Mouse (Mus musculus) heart, embryonic 16.5 days (tissue): Measurements from ENCODE around the gene AI661453. TPM values are rescaled to one million over a fixed set of nuclear protein-coding genes. Genes with fewer than 3 reads are reported as not detected.

Experiments
- ATAC-seq: fragments of 200-750 bp; cut with Nextera tagmentation; replicated peaks from 2 replicates; pipeline ENCODE4 v1.8.0; 2017; ENCODE audit warnings: moderate number of reproducible peaks; ENCODE audit not compliant: insufficient read depth, low FRiP score; ENCODE audit errors: extremely low read depth
- H3K27ac ChIP-seq: fragments of 300-500 bp; sonication (generic); 2 replicates; pipeline ENCODE4 v1.5.1; 2014; ENCODE audit warnings: mild to moderate bottlenecking, low read length, control low read depth, moderate library complexity
- H3K27me3 ChIP-seq: fragments of 300-500 bp; sonication (generic); 2 replicates; pipeline ENCODE4 v1.6.1; 2014; ENCODE audit warnings: low read length, mixed read lengths; ENCODE audit not compliant: control insufficient read depth, insufficient read depth
- H3K36me3 ChIP-seq: fragments of 300-500 bp; sonication (generic); 2 replicates; pipeline ENCODE4 v1.6.1; 2014; ENCODE audit not compliant: control insufficient read depth, insufficient read depth
- H3K4me1 ChIP-seq: fragments of 300-500 bp; sonication (generic); 2 replicates; pipeline ENCODE4 v1.6.1; 2014; ENCODE audit warnings: low read length, mixed read lengths; ENCODE audit not compliant: control insufficient read depth, insufficient read depth
- H3K4me2 ChIP-seq: fragments of 300-500 bp; sonication (generic); 2 replicates; pipeline ENCODE4 v1.6.1; 2014; ENCODE audit warnings: low read depth, mild to moderate bottlenecking, control low read depth, low read length
- H3K4me3 ChIP-seq: fragments of 300-500 bp; sonication (generic); 2 replicates; pipeline ENCODE4 v1.5.1; 2014; ENCODE audit warnings: mild to moderate bottlenecking, control low read depth, low read length
- H3K9ac ChIP-seq: fragments of 300-500 bp; sonication (generic); 2 replicates; pipeline ENCODE4 v1.6.1; 2014; ENCODE audit warnings: low read length, control low read depth
- H3K9me3 ChIP-seq: fragments of 300-500 bp; sonication (generic); replicated peaks from 2 replicates; pipeline ENCODE4 v1.6.1; 2016; ENCODE audit warnings: low read length; ENCODE audit not compliant: control insufficient read depth
- WGBS: fragments of 180-500 bp; shearing (Covaris S2); extraction: QIAGEN DNeasy Blood & Tissue Kit; methylation state at CpG from one replicate; pipeline ENCODE4 v1.1.7; 2014; 5-methylcytosine and 5-hydroxymethylcytosine counted together
- polyA plus RNA-seq: library from polyadenylated mRNA; unstranded; fragments of >200 nt; fragmentation: Nextera tagmentation; extraction: Ambion mirVana; gene quantifications from 2 replicates; pipeline ENCODE4 v1.2.1, GENCODE M21; 2015

AI661453 gene
- polyA plus RNA-seq, 1 experiment from 2014 or later = 0.77 TPM

- Histone ChIP-seq H3K27me3 (peaks cover 7% of the 10 kb centered on the region; the same call in 1 of the 2 replicates), H3K4me2 (peak overlapping the region; percentile 55), H3K9me3 (no peaks in the 10 kb centered on the region), H3K27ac (no peak overlapping the region), H3K36me3 (no peaks in the 10 kb centered on the region), H3K4me1 (peaks cover 5% of the 10 kb centered on the region), H3K4me3 (peak overlapping the region; percentile 36), H3K9ac (peak overlapping the region; percentile 54)
- WGBS = 16% methylated on average over 34 of the region's 34 CpGs
- ATAC-seq = no peak
These were observed 32.1 kb downstream of the AI661453 start for GRCm38 (mm10) chr17:47468466-47468865.

- Histone ChIP-seq H3K36me3 (no peaks in the 10 kb centered on the region), H3K9ac (no peak overlapping the region), H3K4me3 (no peak overlapping the region), H3K4me2 (no peak overlapping the region), H3K27me3 (peaks cover 7% of the 10 kb centered on the region; the same call in 1 of the 2 replicates), H3K27ac (no peak overlapping the region), H3K4me1 (peaks cover 5% of the 10 kb centered on the region), H3K9me3 (no peaks in the 10 kb centered on the region)
- no peak for ATAC-seq
- WGBS = 89% methylated on average over 4 of the region's 4 CpGs
These were observed 33.2 kb downstream of the AI661453 start for GRCm38 (mm10) chr17:47469642-47470041.

- Histone ChIP-seq H3K27ac (no peak overlapping the region), H3K4me2 (no peak overlapping the region), H3K4me1 (peaks cover 5% of the 10 kb centered on the region), H3K27me3 (peaks cover 7% of the 10 kb centered on the region; the same call in 1 of the 2 replicates), H3K4me3 (no peak overlapping the region), H3K36me3 (no peaks in the 10 kb centered on the region), H3K9ac (no peak overlapping the region), H3K9me3 (no peaks in the 10 kb centered on the region)
- WGBS = 82% methylated on average over 4 of the region's 4 CpGs
- no peak for ATAC-seq
These were observed 33.7 kb downstream of the AI661453 start for GRCm38 (mm10) chr17:47470121-47470520.

GRCm38 (mm10) chr17:47470686-47471085 lies 34.3 kb downstream of the AI661453 start:
- no peak overlapping the region for H3K9ac ChIP-seq
- no peak overlapping the region for H3K4me2 ChIP-seq
- no peak overlapping the region for H3K27ac ChIP-seq
- H3K9me3 ChIP-seq = no peaks in the 10 kb centered on the region
- ATAC-seq = peak; percentile 34; the same call in 1 of the 2 replicates
- H3K4me1 ChIP-seq = peaks cover 5% of the 10 kb centered on the region
- WGBS = 76% methylated on average over 5 of the region's 5 CpGs
- no peak overlapping the region for H3K4me3 ChIP-seq
- peaks cover 7% of the 10 kb centered on the region; the same call in 1 of the 2 replicates for H3K27me3 ChIP-seq
- no peaks in the 10 kb centered on the region for H3K36me3 ChIP-seq

- peaks cover 5% of the 10 kb centered on the region; the same call in 1 of the 2 replicates for H3K27me3 ChIP-seq
- H3K4me3 ChIP-seq = no peak overlapping the region
- H3K27ac ChIP-seq = no peak overlapping the region
- H3K9ac ChIP-seq = no peak overlapping the region
- H3K4me1 ChIP-seq = peaks cover 5% of the 10 kb centered on the region
- no peak for ATAC-seq
- no peak overlapping the region for H3K4me2 ChIP-seq
- WGBS = 27% methylated on average over 15 of the region's 15 CpGs
- H3K9me3 ChIP-seq = no peaks in the 10 kb centered on the region
- H3K36me3 ChIP-seq = no peaks in the 10 kb centered on the region
These were observed 36.3 kb downstream of the AI661453 start for GRCm38 (mm10) chr17:47472435-47473350.

- 13% methylated on average over 8 of the region's 8 CpGs for WGBS
- Histone ChIP-seq H3K4me1 (peaks cover 5% of the 10 kb centered on the region), H3K4me3 (no peak overlapping the region), H3K4me2 (no peak overlapping the region), H3K9me3 (no peaks in the 10 kb centered on the region), H3K27ac (no peak overlapping the region), H3K36me3 (no peaks in the 10 kb centered on the region), H3K27me3 (no peaks in the 10 kb centered on the region), H3K9ac (no peak overlapping the region)
- ATAC-seq = no peak
These were observed 37.1 kb downstream of the AI661453 start for GRCm38 (mm10) chr17:47473434-47473974.

- no peak overlapping the region for H3K27ac ChIP-seq
- H3K9ac ChIP-seq = no peak overlapping the region
- no peaks in the 10 kb centered on the region for H3K9me3 ChIP-seq
- H3K27me3 ChIP-seq = no peaks in the 10 kb centered on the region
- ATAC-seq = no peak
- no peaks in the 10 kb centered on the region for H3K36me3 ChIP-seq
- H3K4me3 ChIP-seq = no peak overlapping the region
- no peak overlapping the region for H3K4me2 ChIP-seq
- peaks cover 5% of the 10 kb centered on the region for H3K4me1 ChIP-seq
- WGBS = 80% methylated on average over 4 of the region's 4 CpGs
These were observed 37.8 kb downstream of the AI661453 start for GRCm38 (mm10) chr17:47474250-47474649.

- Histone ChIP-seq H3K4me2 (no peak overlapping the region), H3K36me3 (no peaks in the 10 kb centered on the region), H3K4me1 (peaks cover 8% of the 10 kb centered on the region), H3K27me3 (no peaks in the 10 kb centered on the region), H3K4me3 (no peak overlapping the region), H3K9me3 (no peaks in the 10 kb centered on the region), H3K27ac (no peak overlapping the region), H3K9ac (no peak overlapping the region)
- 85% methylated on average over 4 of the region's 4 CpGs for WGBS
- ATAC-seq = no peak
These were observed 38.8 kb downstream of the AI661453 start for GRCm38 (mm10) chr17:47475181-47475580.

- H3K4me2 ChIP-seq = no peak overlapping the region
- no peaks in the 10 kb centered on the region for H3K36me3 ChIP-seq
- H3K27ac ChIP-seq = no peak overlapping the region
- no peaks in the 10 kb centered on the region for H3K27me3 ChIP-seq
- no peak overlapping the region for H3K9ac ChIP-seq
- ATAC-seq = no peak
- no peak overlapping the region for H3K4me3 ChIP-seq
- 60% methylated on average over 3 of the region's 3 CpGs for WGBS
- H3K9me3 ChIP-seq = no peaks in the 10 kb centered on the region
- H3K4me1 ChIP-seq = peaks cover 8% of the 10 kb centered on the region
These were observed 39.3 kb downstream of the AI661453 start for GRCm38 (mm10) chr17:47475714-47476113.
